8 mouse cellular contexts compared by ENCODE assay signal in the genomic region with DNA sequence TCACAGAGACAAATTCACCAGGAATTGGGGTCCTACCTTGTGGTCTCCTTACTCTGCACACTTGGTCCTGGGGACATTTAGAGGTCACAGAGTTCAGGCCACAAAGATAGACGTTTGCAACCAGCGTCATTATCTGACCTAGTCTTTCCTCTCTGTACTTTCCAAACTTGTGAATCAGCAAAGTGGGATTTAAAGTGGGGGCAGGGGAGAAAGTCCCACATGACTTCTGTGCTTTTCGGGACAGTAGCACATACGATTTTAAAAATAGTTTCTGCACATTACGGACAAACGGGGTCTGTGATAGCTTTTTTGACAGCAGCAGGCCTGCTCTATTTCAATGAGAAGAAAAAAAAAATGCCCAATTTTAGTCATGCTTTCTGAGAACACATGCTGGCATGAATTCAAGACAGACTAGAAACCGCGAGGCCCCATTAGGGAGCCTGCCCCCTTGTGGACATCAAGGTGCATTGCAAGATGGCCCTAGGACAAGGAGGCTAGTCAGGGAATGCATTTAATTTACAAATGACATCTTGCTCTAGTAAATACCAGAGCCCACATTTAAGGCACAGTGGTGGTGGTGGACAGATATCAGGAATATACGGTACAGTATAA. TPM values are rescaled to one million over a fixed set of nuclear protein-coding genes. Genes with fewer than 3 reads are reported as not detected.
DNase-seq lines count a peak whose midpoint lies in the region; ATAC-seq and TF ChIP-seq lines count a peak whose summit lies in the region.

No protein-coding gene starts in this region.

- no peak for TF ChIP-seq POLR2A in cerebellum, adult 2 months (IDR thresholded peaks at IDR 0.05; ENCODE audit: borderline replicate concordance, insufficient read depth, low read length)

- no peak overlapping the region for H3K4me3 ChIP-seq in midbrain, postnatal 0 days (ENCODE audit: low read depth, low read length)
- no peak overlapping the region for H3K4me3 ChIP-seq in midbrain, embryonic 13.5 days (replicated peaks)
- H3K4me3 ChIP-seq in cerebellum, adult 2 months (replicated peaks; ENCODE audit: insufficient read depth, low read depth, low read length) = no peak overlapping the region
- H3K4me3 ChIP-seq in heart, embryonic 15.5 days = no peak overlapping the region
- no peak overlapping the region for H3K4me3 ChIP-seq in limb, embryonic 11.5 days (ENCODE audit: low read depth, low read length)

- no peaks in the 10 kb centered on the region for H3K36me3 ChIP-seq in midbrain, postnatal 0 days (ENCODE audit: insufficient read depth, low read length)
- no peaks in the 10 kb centered on the region for H3K36me3 ChIP-seq in midbrain, embryonic 13.5 days
- H3K36me3 ChIP-seq in heart, embryonic 15.5 days = no peaks in the 10 kb centered on the region
- H3K36me3 ChIP-seq in limb, embryonic 11.5 days (ENCODE audit: control insufficient read depth, insufficient read depth, low read length) = no peaks in the 10 kb centered on the region

- no peaks in the 10 kb centered on the region for H3K27me3 ChIP-seq in midbrain, postnatal 0 days (ENCODE audit: insufficient read depth, low read length)
- no peaks in the 10 kb centered on the region for H3K27me3 ChIP-seq in midbrain, embryonic 13.5 days
- no peaks in the 10 kb centered on the region for H3K27me3 ChIP-seq in cerebellum, adult 2 months (ENCODE audit: control insufficient read depth, insufficient read depth, low read length)
- peaks cover 13% of the 10 kb centered on the region for H3K27me3 ChIP-seq in heart, embryonic 15.5 days
- no peaks in the 10 kb centered on the region for H3K27me3 ChIP-seq in limb, embryonic 11.5 days (ENCODE audit: control insufficient read depth, insufficient read depth, low read length)

- WGBS in midbrain, postnatal 0 days = 28% methylated on average over 9 of the region's 9 CpGs
- 37% methylated on average over 9 of the region's 9 CpGs for WGBS in midbrain, embryonic 13.5 days
- 23% methylated on average over 9 of the region's 9 CpGs for WGBS in cerebellum, adult 2 months
- WGBS in heart, embryonic 15.5 days = 10% methylated on average over 9 of the region's 9 CpGs
- 36% methylated on average over 9 of the region's 9 CpGs for WGBS in limb, embryonic 11.5 days

- peak; percentile 98 for TF ChIP-seq CTCF in midbrain, postnatal 0 days (IDR thresholded peaks at IDR 0.05)
- peak; percentile 89 for TF ChIP-seq CTCF in cerebellum, adult 2 months (IDR thresholded peaks at IDR 0.05; ENCODE audit: borderline replicate concordance, insufficient read depth, low read depth, low read length)

- H3K9me3 ChIP-seq in midbrain, postnatal 0 days (ENCODE audit: low read length) = no peaks in the 10 kb centered on the region
- no peaks in the 10 kb centered on the region for H3K9me3 ChIP-seq in midbrain, embryonic 13.5 days
- H3K9me3 ChIP-seq in heart, embryonic 15.5 days (replicated peaks) = no peaks in the 10 kb centered on the region
- no peaks in the 10 kb centered on the region for H3K9me3 ChIP-seq in limb, embryonic 11.5 days (ENCODE audit: control insufficient read depth, low read length)

- H3K4me1 ChIP-seq in midbrain, postnatal 0 days (ENCODE audit: insufficient read depth, low read length) = peaks cover 2% of the 10 kb centered on the region; the same call in 1 of the 2 replicates
- H3K4me1 ChIP-seq in midbrain, embryonic 13.5 days (replicated peaks) = peaks cover 13% of the 10 kb centered on the region
- no peaks in the 10 kb centered on the region for H3K4me1 ChIP-seq in cerebellum, adult 2 months (ENCODE audit: control insufficient read depth, insufficient read depth, low read length)
- peaks cover 23% of the 10 kb centered on the region for H3K4me1 ChIP-seq in heart, embryonic 15.5 days (replicated peaks)
- H3K4me1 ChIP-seq in limb, embryonic 11.5 days (ENCODE audit: control insufficient read depth, insufficient read depth, low read length) = 0 out of 2 replicates have a peak, but pooled peaks cover 7% of the 10 kb centered on the region

- DNase-seq in midbrain, postnatal 0 days (ENCODE audit: low spot score) = peak; percentile 86
- peak; percentile 85 for DNase-seq in NIH3T3 (ENCODE audit: low read depth)
- peak; percentile 64 to 68 for DNase-seq in cerebellum, adult 2 months
- peak; percentile 74 for DNase-seq in limb, embryonic 11.5 days (ENCODE audit: low spot score)

- no peak for ATAC-seq in midbrain, postnatal 0 days (ENCODE audit: low FRiP score)
- no peak for ATAC-seq in midbrain, embryonic 13.5 days
- ATAC-seq in heart, embryonic 15.5 days (replicated peaks; ENCODE audit: insufficient number of reproducible peaks, insufficient read depth, low FRiP score, low read depth) = no peak
- ATAC-seq in limb, embryonic 11.5 days (ENCODE audit: insufficient number of reproducible peaks, low FRiP score, low TSS enrichment, low read depth) = no peak
- ATAC-seq in neutrophil, adult 5-6 weeks (ENCODE audit: extremely low read depth, insufficient number of reproducible peaks, low FRiP score, poor library complexity, severe bottlenecking) = peak; percentile 52
- ATAC-seq in erythroblast, adult 5-6 weeks (replicated peaks; ENCODE audit: low FRiP score, poor library complexity, severe bottlenecking) = no peak

- H3K4me2 ChIP-seq in midbrain, postnatal 0 days (ENCODE audit: low read depth, low read length, poor library complexity, severe bottlenecking) = no peak overlapping the region
- no peak overlapping the region for H3K4me2 ChIP-seq in midbrain, embryonic 13.5 days (replicated peaks)
- H3K4me2 ChIP-seq in heart, embryonic 15.5 days = no peak overlapping the region
- H3K4me2 ChIP-seq in limb, embryonic 11.5 days (ENCODE audit: low read depth, severe bottlenecking) = no peak overlapping the region

- H3K9ac ChIP-seq in midbrain, postnatal 0 days (replicated peaks; ENCODE audit: low read length, poor library complexity, severe bottlenecking) = no peak overlapping the region
- no peak overlapping the region for H3K9ac ChIP-seq in midbrain, embryonic 13.5 days (replicated peaks)
- no peak overlapping the region for H3K9ac ChIP-seq in heart, embryonic 15.5 days
- H3K9ac ChIP-seq in limb, embryonic 11.5 days (ENCODE audit: low read length) = no peak overlapping the region

- no peak overlapping the region for H3K27ac ChIP-seq in midbrain, postnatal 0 days (ENCODE audit: low read depth, low read length)
- H3K27ac ChIP-seq in midbrain, embryonic 13.5 days = no peak overlapping the region
- H3K27ac ChIP-seq in cerebellum, adult 2 months (ENCODE audit: insufficient read depth, low read length) = no peak overlapping the region
- H3K27ac ChIP-seq in heart, embryonic 15.5 days = peak overlapping the region; percentile 31
- no peak overlapping the region for H3K27ac ChIP-seq in limb, embryonic 11.5 days (replicated peaks; ENCODE audit: low read depth, low read length)

RNA-seq across cellular contexts. Expression of a gene that starts 55.1 kb away (rescaled TPM):
- 86.7 and 93.5 TPM in 2 replicates for total RNA-seq in midbrain, postnatal 0 days (2014; rRNA removed)
- 17.8 and 18.1 TPM in 2 replicates for polyA plus RNA-seq in midbrain, postnatal 0 days (2015; fragmentation: Nextera tagmentation; extraction: Ambion mirVana)
- 1.6 and 1.7 TPM in 2 replicates for polyA plus RNA-seq in midbrain, embryonic 13.5 days (2015; fragmentation: Nextera tagmentation; extraction: Ambion mirVana)
- polyA plus RNA-seq in cerebellum, adult 2 months (2012; rRNA removed) = 7.3 and 8.2 TPM in 2 replicates
- polyA plus RNA-seq in heart, embryonic 15.5 days (2015; fragmentation: Nextera tagmentation; extraction: Ambion mirVana) = 0.85 and 0.86 TPM in 2 replicates
- 0.41 and 0.93 TPM in 2 replicates for polyA plus RNA-seq in limb, embryonic 11.5 days (2014; fragmentation: Nextera tagmentation; extraction: Ambion mirVana)
- total RNA-seq in neutrophil, adult 5-6 weeks (2017) = 0.12 and 0.70 TPM in 2 replicates
- total RNA-seq in erythroblast, adult 5-6 weeks (2015; ENCODE audit: low replicate concordance) = not detected in 2 replicates
- total RNA-seq in erythroblast, adult 5-6 weeks (2017; ENCODE audit: low replicate concordance) = not detected in 2 replicates
